17 mouse cellular contexts compared by ENCODE assay signal in the genomic region with DNA sequence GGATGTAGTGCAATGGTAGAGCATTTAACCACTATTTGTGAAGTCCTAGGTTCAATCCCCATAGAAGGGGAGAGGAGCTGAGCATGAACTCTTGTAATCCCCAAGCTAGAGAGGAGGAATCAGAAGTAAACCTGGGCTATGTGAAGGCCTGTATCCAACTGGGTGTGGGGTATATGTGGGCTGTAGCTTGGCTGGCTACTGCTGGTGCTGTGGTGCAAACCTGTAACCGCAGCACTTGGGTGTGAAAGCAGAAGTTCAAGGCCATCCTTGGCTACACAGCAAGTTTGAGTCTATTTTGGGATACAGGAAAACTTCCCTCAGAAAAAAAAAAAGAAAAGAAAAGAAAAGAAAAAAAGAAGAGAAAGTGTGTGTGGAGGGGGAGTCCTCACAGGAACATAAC. TPM values are rescaled to one million over a fixed set of nuclear protein-coding genes. Genes with fewer than 3 reads are reported as not detected.
"Had no signal": no experiment of that assay in that cellular context is flagged by ENCODE, and none has a peak within 500 bp of the region (broad histone marks: within the 10 kb centered on the region; RNA-seq: fewer than 3 reads in every experiment).

No protein-coding gene starts in this region.

- H3K27me3 ChIP-seq: kidney, embryonic 15.5 days; limb, embryonic 12.5 days; liver, embryonic 13.5 days; lung, embryonic 15.5 days; midbrain, embryonic 13.5 days; neural tube, embryonic 12.5 days had no signal

- H3K4me3 ChIP-seq: kidney, embryonic 15.5 days; limb, embryonic 12.5 days; liver, embryonic 13.5 days; lung, embryonic 15.5 days; midbrain, embryonic 13.5 days; neural tube, embryonic 12.5 days had no signal

- H3K9me3 ChIP-seq: kidney, embryonic 15.5 days; limb, embryonic 12.5 days; liver, embryonic 13.5 days; lung, embryonic 15.5 days; midbrain, embryonic 13.5 days; neural tube, embryonic 12.5 days had no signal

- H3K4me2 ChIP-seq: kidney, embryonic 15.5 days; limb, embryonic 12.5 days; liver, embryonic 13.5 days; lung, embryonic 15.5 days; midbrain, embryonic 13.5 days; neural tube, embryonic 12.5 days had no signal

- H3K4me1 ChIP-seq: kidney, embryonic 15.5 days; limb, embryonic 12.5 days; liver, embryonic 13.5 days; lung, embryonic 15.5 days; midbrain, embryonic 13.5 days; neural tube, embryonic 12.5 days had no signal

- H3K9ac ChIP-seq: kidney, embryonic 15.5 days; limb, embryonic 12.5 days; liver, embryonic 13.5 days; liver, postnatal 0 days; lung, embryonic 15.5 days; midbrain, embryonic 13.5 days; neural tube, embryonic 12.5 days had no signal

- ATAC-seq: liver, postnatal 0 days; midbrain, embryonic 13.5 days had no signal

- H3K27ac ChIP-seq: kidney, embryonic 15.5 days; limb, embryonic 12.5 days; liver, embryonic 13.5 days; lung, embryonic 15.5 days; macrophage; midbrain, embryonic 13.5 days; neural tube, embryonic 12.5 days had no signal

- H3K36me3 ChIP-seq: kidney, embryonic 15.5 days; limb, embryonic 12.5 days; liver, embryonic 13.5 days; lung, embryonic 15.5 days; midbrain, embryonic 13.5 days; neural tube, embryonic 12.5 days had no signal

- DNase-seq: kidney, adult 2 months; kidney, postnatal 14 days; layer of hippocampus, postnatal 36 days; liver; liver, embryonic 13.5 days; liver, postnatal 0 days; lung, postnatal 14 days; right cerebral cortex, postnatal 14 days; thymus, adult 18-20 months; thymus, postnatal 14 days had no signal

RNA-seq across cellular contexts. Expression of a gene that starts 5.8 kb away (rescaled TPM):
- total RNA-seq: layer of hippocampus, postnatal 36 days; left cerebral cortex, postnatal 36 days had no signal
- polyA plus RNA-seq: kidney, adult 2 months; limb, embryonic 12.5 days; liver, embryonic 13.5 days; liver, postnatal 0 days; macrophage; midbrain, embryonic 13.5 days; neural tube, embryonic 12.5 days had no signal
